Mouse (Mus musculus) intestine, embryonic 15.5 days (tissue): ENCODE results near the gene Kcnd2. TPM values are rescaled to one million over a fixed set of nuclear protein-coding genes. Genes with fewer than 3 reads are reported as not detected.

Source experiments
- ATAC-seq: fragments of 200-750 bp; cut with Nextera tagmentation; 2 replicates; pipeline ENCODE4 v1.8.0; 2017; ENCODE audit warnings: moderate TSS enrichment, moderate library complexity
- H3K27ac ChIP-seq: fragments of 300-500 bp; sonication (generic); 2 replicates; pipeline ENCODE4 v1.5.1; 2015; ENCODE audit warnings: mild to moderate bottlenecking, inconsistent platforms
- H3K27me3 ChIP-seq: fragments of 300-500 bp; sonication (generic); replicated peaks from 2 replicates; pipeline ENCODE4 v1.6.1; 2015; ENCODE audit warnings: inconsistent platforms
- H3K36me3 ChIP-seq: fragments of 300-500 bp; sonication (generic); 2 replicates; pipeline ENCODE4 v1.6.1; 2015; ENCODE audit warnings: inconsistent platforms
- H3K4me1 ChIP-seq: fragments of 300-500 bp; sonication (generic); replicated peaks from 2 replicates; pipeline ENCODE4 v1.6.1; 2015; ENCODE audit warnings: inconsistent platforms
- H3K4me2 ChIP-seq: fragments of 300-500 bp; sonication (generic); replicated peaks from 2 replicates; pipeline ENCODE4 v1.6.1; 2015; ENCODE audit warnings: mild to moderate bottlenecking, inconsistent platforms
- H3K4me3 ChIP-seq: fragments of 300-500 bp; sonication (generic); replicated peaks from 2 replicates; pipeline ENCODE4 v1.5.1; 2015; ENCODE audit warnings: inconsistent platforms
- H3K9ac ChIP-seq: fragments of 300-500 bp; sonication (generic); 2 replicates; pipeline ENCODE4 v1.6.1; 2015; ENCODE audit warnings: inconsistent platforms
- H3K9me3 ChIP-seq: fragments of 300-500 bp; sonication (generic); 2 replicates; pipeline ENCODE4 v1.6.1; 2016; ENCODE audit warnings: inconsistent platforms
- WGBS: fragments of 180-500 bp; shearing (Covaris S2); methylation state at CpG from one replicate; pipeline ENCODE4 v1.1.7; 2015; 5-methylcytosine and 5-hydroxymethylcytosine counted together
- polyA plus RNA-seq: library from polyadenylated mRNA; unstranded; fragments of >200 nt; fragmentation: Nextera tagmentation; extraction: Ambion mirVana; gene quantifications from 2 replicates; pipeline ENCODE4 v1.2.1, GENCODE M21; 2015

Gene Kcnd2
- polyA plus RNA-seq, 1 experiment from 2014 or later = 0.93 TPM

GRCm38 (mm10) chr6:21609381-21610059 is 394.2 kb downstream of the Kcnd2 start:
- H3K4me3 ChIP-seq = no peak overlapping the region
- no peak overlapping the region for H3K27ac ChIP-seq
- no peaks in the 10 kb centered on the region for H3K4me1 ChIP-seq
- ATAC-seq = no peak
- no peaks in the 10 kb centered on the region for H3K36me3 ChIP-seq
- no peak overlapping the region for H3K4me2 ChIP-seq
- 65% methylated on average over 7 of the region's 7 CpGs for WGBS
- no peaks in the 10 kb centered on the region for H3K27me3 ChIP-seq
- H3K9me3 ChIP-seq = no peaks in the 10 kb centered on the region
- no peak overlapping the region for H3K9ac ChIP-seq

GRCm38 (mm10) chr6:21629989-21630388 is 414.7 kb downstream of the Kcnd2 start:
- H3K27ac ChIP-seq = no peak overlapping the region
- ATAC-seq = no peak
- H3K36me3 ChIP-seq = no peaks in the 10 kb centered on the region
- H3K4me1 ChIP-seq = no peaks in the 10 kb centered on the region
- H3K4me2 ChIP-seq = no peak overlapping the region
- no peaks in the 10 kb centered on the region for H3K9me3 ChIP-seq
- no peak overlapping the region for H3K9ac ChIP-seq
- 88% methylated on average over 4 of the region's 4 CpGs for WGBS
- no peaks in the 10 kb centered on the region for H3K27me3 ChIP-seq
- H3K4me3 ChIP-seq = no peak overlapping the region

DNA sequence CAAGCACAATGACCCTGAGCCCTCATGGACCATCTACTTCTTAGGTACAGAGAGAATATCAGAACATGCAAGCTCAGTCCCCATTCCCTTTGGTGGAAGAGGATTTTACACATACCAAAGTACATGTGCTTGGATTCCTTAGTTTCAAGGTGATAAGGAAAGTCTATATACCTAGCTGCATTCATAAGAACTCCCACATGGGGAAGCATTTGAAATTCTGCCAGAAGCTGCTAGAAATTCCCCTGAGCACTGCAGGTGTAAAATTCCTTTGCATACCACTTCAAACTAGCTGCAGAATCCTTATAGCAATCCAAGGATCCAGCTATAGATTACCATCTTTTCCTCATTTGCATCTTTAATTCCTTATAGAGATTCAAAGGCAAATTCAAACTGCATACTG is 440.4 kb downstream of the Kcnd2 start:
- Histone ChIP-seq H3K9me3 (no peaks in the 10 kb centered on the region), H3K27me3 (no peaks in the 10 kb centered on the region), H3K4me2 (no peak overlapping the region), H3K27ac (no peak overlapping the region), H3K4me1 (no peaks in the 10 kb centered on the region), H3K36me3 (no peaks in the 10 kb centered on the region), H3K4me3 (no peak overlapping the region), H3K9ac (no peak overlapping the region)
- ATAC-seq = no peak

DNA sequence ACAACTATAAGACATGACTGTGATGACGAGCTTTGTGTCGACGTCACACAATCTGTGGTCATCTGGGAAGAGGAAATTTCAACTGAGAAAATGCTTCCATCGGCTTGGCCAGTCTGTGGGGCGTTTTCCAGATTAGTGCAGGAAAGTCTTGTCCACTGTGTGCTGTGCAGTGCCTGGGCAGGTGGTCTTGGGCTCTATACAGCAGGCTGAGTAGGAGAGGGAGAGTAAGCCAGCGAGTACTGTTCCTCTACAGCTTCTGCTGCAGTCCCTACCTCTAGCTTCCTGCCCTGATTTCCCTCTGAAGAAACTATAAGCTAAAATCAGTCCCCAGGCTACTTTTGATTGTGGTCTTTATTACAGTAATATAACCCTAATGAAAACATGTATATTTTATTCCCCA is 448.8 kb downstream of the Kcnd2 start:
- Histone ChIP-seq H3K36me3 (no peaks in the 10 kb centered on the region), H3K27ac (no peak overlapping the region), H3K9ac (no peak overlapping the region), H3K27me3 (no peaks in the 10 kb centered on the region), H3K4me2 (no peak overlapping the region), H3K4me1 (no peaks in the 10 kb centered on the region), H3K9me3 (no peaks in the 10 kb centered on the region), H3K4me3 (no peak overlapping the region)
- no peak for ATAC-seq
- 86% methylated on average over 6 of the region's 6 CpGs for WGBS

DNA sequence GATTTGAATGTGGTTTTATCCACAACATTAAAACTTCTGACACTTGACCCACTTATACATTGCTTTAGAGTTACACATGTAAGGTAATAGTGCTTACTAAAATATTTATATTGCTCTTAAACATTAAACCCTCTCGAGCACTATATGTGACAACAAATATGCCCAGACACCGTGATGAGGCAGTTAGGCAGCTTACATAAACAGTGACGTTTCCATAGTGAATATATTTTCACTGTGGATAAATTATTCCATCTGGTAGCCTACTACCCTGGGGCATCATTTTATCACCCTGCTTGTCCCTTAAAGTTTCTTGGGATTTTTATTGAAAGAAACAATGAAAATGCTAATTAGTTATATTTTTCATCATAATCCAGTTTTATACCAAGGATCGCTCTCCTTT is 449.3 kb downstream of the Kcnd2 start:
- no peak overlapping the region for H3K4me3 ChIP-seq

GRCm38 (mm10) chr6:21684252-21684651 is 468.9 kb downstream of the Kcnd2 start:
- no peak overlapping the region for H3K9ac ChIP-seq
- H3K9me3 ChIP-seq = no peaks in the 10 kb centered on the region
- no peak overlapping the region for H3K27ac ChIP-seq
- no peak overlapping the region for H3K4me3 ChIP-seq
- ATAC-seq = no peak
- no peaks in the 10 kb centered on the region for H3K36me3 ChIP-seq
- H3K27me3 ChIP-seq = no peaks in the 10 kb centered on the region
- 40% methylated on average over 6 of the region's 6 CpGs for WGBS
- no peaks in the 10 kb centered on the region for H3K4me1 ChIP-seq
- no peak overlapping the region for H3K4me2 ChIP-seq

More for the DNA sequence above, 449.3 kb downstream of the Kcnd2 start:
- Histone ChIP-seq H3K27ac (no peak overlapping the region), H3K36me3 (no peaks in the 10 kb centered on the region), H3K4me1 (no peaks in the 10 kb centered on the region), H3K27me3 (no peaks in the 10 kb centered on the region), H3K4me2 (no peak overlapping the region), H3K9me3 (no peaks in the 10 kb centered on the region), H3K9ac (no peak overlapping the region)
- WGBS = 62% methylated on average over 4 of the region's 4 CpGs
- ATAC-seq = no peak

GRCm38 (mm10) chr6:21686388-21686787 is 471.1 kb downstream of the Kcnd2 start:
- H3K9me3 ChIP-seq = no peaks in the 10 kb centered on the region
- H3K4me2 ChIP-seq = no peak overlapping the region
- H3K27ac ChIP-seq = no peak overlapping the region
- no peaks in the 10 kb centered on the region for H3K27me3 ChIP-seq
- H3K9ac ChIP-seq = no peak overlapping the region
- WGBS = 93% methylated on average over 1 of the region's 1 CpGs
- H3K4me3 ChIP-seq = no peak overlapping the region
- H3K36me3 ChIP-seq = no peaks in the 10 kb centered on the region
- ATAC-seq = no peak
- no peaks in the 10 kb centered on the region for H3K4me1 ChIP-seq

DNA sequence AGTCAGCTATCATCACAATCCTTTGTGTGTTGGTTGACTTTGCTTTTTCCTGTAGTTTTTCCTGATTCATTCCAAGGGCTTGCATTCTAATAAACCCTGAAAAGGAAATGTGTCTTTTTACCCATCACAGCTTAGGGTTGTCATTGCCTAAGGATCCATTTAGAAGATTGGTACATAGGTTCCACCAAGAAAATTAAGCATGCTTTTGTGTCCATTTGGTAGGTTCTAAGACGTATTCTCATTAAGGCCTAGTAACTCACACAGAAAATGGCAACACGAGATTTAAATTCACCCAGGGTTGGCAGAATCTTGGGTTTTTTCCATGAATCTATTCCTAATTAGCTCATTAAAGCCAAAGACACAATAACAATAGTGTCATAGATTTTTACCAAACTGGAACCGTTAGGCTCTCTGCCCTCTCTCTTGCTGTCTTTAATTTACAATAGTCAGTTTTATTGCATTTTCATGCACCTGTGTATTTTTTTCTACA is 477.6 kb downstream of the Kcnd2 start:
- ATAC-seq = no peak

DNA sequence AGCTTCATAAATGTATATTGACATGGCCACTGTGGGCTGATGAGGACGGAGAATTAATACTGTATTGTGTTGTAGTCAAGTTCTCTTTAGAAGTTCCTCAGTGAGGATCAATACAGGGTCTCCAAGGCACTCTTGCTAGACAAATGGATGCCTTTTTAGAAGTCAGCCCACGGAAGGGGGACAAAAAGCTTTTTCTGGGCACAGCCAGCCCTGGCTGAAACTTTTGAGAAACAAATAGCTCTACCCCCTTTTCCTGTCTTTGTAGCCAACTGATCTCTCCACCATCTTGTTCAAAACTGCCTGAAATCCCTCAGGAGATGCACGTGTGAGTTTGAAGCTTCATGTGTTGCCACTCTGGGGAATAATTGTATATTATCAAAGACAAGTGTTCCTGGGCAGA is 482.3 kb downstream of the Kcnd2 start:
- Histone ChIP-seq H3K27me3 (no peaks in the 10 kb centered on the region), H3K36me3 (no peaks in the 10 kb centered on the region), H3K27ac (no peak overlapping the region), H3K4me3 (no peak overlapping the region), H3K9ac (no peak overlapping the region), H3K4me2 (no peak overlapping the region), H3K9me3 (no peaks in the 10 kb centered on the region), H3K4me1 (no peaks in the 10 kb centered on the region)
- no peak for ATAC-seq
- 77% methylated on average over 3 of the region's 3 CpGs for WGBS

More for the DNA sequence above, 477.6 kb downstream of the Kcnd2 start:
- H3K27ac ChIP-seq = no peak overlapping the region
- H3K4me1 ChIP-seq = no peaks in the 10 kb centered on the region
- H3K9me3 ChIP-seq = no peaks in the 10 kb centered on the region
- H3K36me3 ChIP-seq = no peaks in the 10 kb centered on the region
- H3K4me2 ChIP-seq = no peak overlapping the region
- H3K9ac ChIP-seq = no peak overlapping the region
- no peak overlapping the region for H3K4me3 ChIP-seq
- no peaks in the 10 kb centered on the region for H3K27me3 ChIP-seq
- 87% methylated on average over 3 of the region's 3 CpGs for WGBS

GRCm38 (mm10) chr6:21701131-21701530 is 485.8 kb downstream of the Kcnd2 start:
- H3K27me3 ChIP-seq = no peaks in the 10 kb centered on the region
- no peak overlapping the region for H3K27ac ChIP-seq
- no peaks in the 10 kb centered on the region for H3K9me3 ChIP-seq
- H3K9ac ChIP-seq = no peak overlapping the region
- no peaks in the 10 kb centered on the region for H3K4me1 ChIP-seq
- no peaks in the 10 kb centered on the region for H3K36me3 ChIP-seq
- H3K4me2 ChIP-seq = no peak overlapping the region
- WGBS = 77% methylated on average over 6 of the region's 6 CpGs
- no peak for ATAC-seq
- H3K4me3 ChIP-seq = no peak overlapping the region

DNA sequence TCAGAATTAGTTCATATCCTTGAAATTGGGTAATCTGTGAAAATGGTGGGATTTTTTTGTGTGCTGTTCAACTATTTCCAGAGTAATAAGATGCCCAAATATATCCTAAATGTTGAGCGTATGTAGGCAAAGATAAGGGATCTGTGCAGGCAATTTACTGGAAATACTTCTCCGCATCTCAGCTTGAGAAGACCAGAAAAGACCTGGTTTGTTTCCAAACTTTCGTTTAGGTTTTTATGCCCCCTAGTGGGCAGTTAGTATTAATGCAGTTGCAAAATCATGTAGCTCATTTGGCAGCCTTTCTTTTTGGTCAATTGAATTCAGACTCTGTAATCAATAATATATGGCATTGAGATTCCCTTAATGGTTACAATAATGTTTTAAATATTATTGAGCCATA is 493.9 kb downstream of the Kcnd2 start:
- H3K4me1 ChIP-seq = no peaks in the 10 kb centered on the region
- H3K36me3 ChIP-seq = no peaks in the 10 kb centered on the region
- no peaks in the 10 kb centered on the region for H3K27me3 ChIP-seq
- WGBS = 9% methylated on average over 3 of the region's 3 CpGs
- no peak overlapping the region for H3K4me3 ChIP-seq
- ATAC-seq = no peak
- H3K9me3 ChIP-seq = no peaks in the 10 kb centered on the region
- H3K4me2 ChIP-seq = no peak overlapping the region
- no peak overlapping the region for H3K27ac ChIP-seq
- H3K9ac ChIP-seq = no peak overlapping the region

DNA sequence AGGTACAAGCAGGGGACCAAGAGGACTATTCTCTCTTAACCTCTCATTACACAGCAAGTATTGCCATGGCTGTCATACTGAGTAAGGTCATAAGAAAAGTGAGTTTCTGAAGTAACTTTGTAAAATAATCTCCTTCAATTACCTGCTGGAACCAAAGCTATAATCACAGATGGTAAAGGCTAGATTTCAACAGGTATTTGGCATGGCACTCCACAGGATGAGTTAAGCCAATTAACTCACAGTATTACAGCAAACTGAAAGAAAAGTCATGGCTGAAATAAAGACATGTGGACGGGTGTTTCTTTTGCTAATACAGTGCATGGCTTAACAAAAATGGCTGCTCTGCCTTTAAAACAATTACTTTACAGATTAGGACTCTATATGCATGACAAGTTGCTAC is 503.8 kb downstream of the Kcnd2 start:
- no peaks in the 10 kb centered on the region for H3K9me3 ChIP-seq
- WGBS = 82% methylated on average over 1 of the region's 1 CpGs
- ATAC-seq = no peak
- H3K36me3 ChIP-seq = no peaks in the 10 kb centered on the region
- H3K27ac ChIP-seq = no peak overlapping the region
- H3K9ac ChIP-seq = no peak overlapping the region
- no peak overlapping the region for H3K4me2 ChIP-seq
- no peak overlapping the region for H3K4me3 ChIP-seq
- H3K4me1 ChIP-seq = 0 out of 2 replicates have a peak, but pooled peaks cover 2% of the 10 kb centered on the region
- no peaks in the 10 kb centered on the region for H3K27me3 ChIP-seq

- 0 out of 2 replicates have a peak, but pooled peaks cover 2% of the 10 kb centered on the region for H3K4me1 ChIP-seq
- WGBS = 69% methylated on average over 10 of the region's 10 CpGs
- H3K4me3 ChIP-seq = no peak overlapping the region
- no peak for ATAC-seq
- H3K4me2 ChIP-seq = no peak overlapping the region
- no peaks in the 10 kb centered on the region for H3K36me3 ChIP-seq
- no peaks in the 10 kb centered on the region for H3K9me3 ChIP-seq
- no peak overlapping the region for H3K9ac ChIP-seq
- no peak overlapping the region for H3K27ac ChIP-seq
- no peaks in the 10 kb centered on the region for H3K27me3 ChIP-seq
Measured at GRCm38 (mm10) chr6:21722238-21722637, 506.9 kb downstream of the Kcnd2 start.
